Mouse (Mus musculus) hindbrain, postnatal 0 days (tissue): Measurements from ENCODE around the gene Rsph14. TPM values are rescaled to one million over a fixed set of nuclear protein-coding genes. Genes with fewer than 3 reads are reported as not detected.

Experiments
- ATAC-seq: fragments of 200-750 bp; cut with Nextera tagmentation; 2 replicates; pipeline ENCODE4 v1.8.0; 2017; ENCODE audit warnings: mild to moderate bottlenecking, moderate TSS enrichment, moderate library complexity
- DNase-seq: peaks from one replicate; pipeline ENCODE4 v3.0.0-alpha.2; 2015; ENCODE audit warnings: low spot score
- H3K27ac ChIP-seq: fragments of 300-500 bp; sonication (generic); 2 replicates; pipeline ENCODE4 v1.5.1; 2014; ENCODE audit warnings: mild to moderate bottlenecking
- H3K27me3 ChIP-seq: fragments of 300-500 bp; sonication (generic); 2 replicates; pipeline ENCODE4 v1.6.1; 2014; ENCODE audit warnings: low read length, mixed read lengths; ENCODE audit not compliant: insufficient read depth
- H3K36me3 ChIP-seq: fragments of 300-500 bp; sonication (generic); 2 replicates; pipeline ENCODE4 v1.6.1; 2014; ENCODE audit warnings: low read length, mixed read lengths; ENCODE audit not compliant: insufficient read depth
- H3K4me1 ChIP-seq: fragments of 300-500 bp; sonication (generic); 2 replicates; pipeline ENCODE4 v1.6.1; 2014; ENCODE audit warnings: antibody characterized with exemption, low read length, mixed read lengths; ENCODE audit not compliant: insufficient read depth
- H3K4me2 ChIP-seq: fragments of 300-500 bp; sonication (generic); 2 replicates; pipeline ENCODE4 v1.6.1; 2014; ENCODE audit warnings: low read depth, mild to moderate bottlenecking, low read length, moderate library complexity, mixed read lengths
- H3K4me3 ChIP-seq: fragments of 300-500 bp; sonication (generic); 2 replicates; pipeline ENCODE4 v1.5.1; 2014; ENCODE audit warnings: low read length
- H3K9ac ChIP-seq: fragments of 300-500 bp; sonication (generic); replicated peaks from 2 replicates; pipeline ENCODE4 v1.6.1; 2014; ENCODE audit warnings: mild to moderate bottlenecking, low read length, moderate library complexity, mixed read lengths
- H3K9me3 ChIP-seq: fragments of 300-500 bp; sonication (generic); 2 replicates; pipeline ENCODE4 v1.6.1; 2016; ENCODE audit warnings: low read length, mixed read lengths
- CTCF ChIP-seq: IDR thresholded peaks from 2 replicates; pipeline ENCODE4 v1.5.1; 2016; ENCODE audit warnings: antibody characterized with exemption, control low read depth, low read depth
- WGBS: fragments of 180-500 bp; shearing (Covaris S2); extraction: QIAGEN DNeasy Blood & Tissue Kit; methylation state at CpG from one replicate; pipeline ENCODE4 v1.1.7; 2014; 5-methylcytosine and 5-hydroxymethylcytosine counted together
- polyA plus RNA-seq: library from polyadenylated mRNA; unstranded; fragments of >200 nt; fragmentation: Nextera tagmentation; extraction: Ambion mirVana; gene quantifications from 2 replicates; pipeline ENCODE4 v1.2.1, GENCODE M21; 2015
- total RNA-seq: library from RNA; depleted of rRNA; stranded (reverse); fragments of >200 nt; gene quantifications from 2 replicates; pipeline ENCODE4 v1.2.3, GENCODE M21; 2014

Rsph14 gene
- total and polyA plus RNA-seq, 2 experiments from 2014 or later = 0.46 to 1.7 TPM

DNA sequence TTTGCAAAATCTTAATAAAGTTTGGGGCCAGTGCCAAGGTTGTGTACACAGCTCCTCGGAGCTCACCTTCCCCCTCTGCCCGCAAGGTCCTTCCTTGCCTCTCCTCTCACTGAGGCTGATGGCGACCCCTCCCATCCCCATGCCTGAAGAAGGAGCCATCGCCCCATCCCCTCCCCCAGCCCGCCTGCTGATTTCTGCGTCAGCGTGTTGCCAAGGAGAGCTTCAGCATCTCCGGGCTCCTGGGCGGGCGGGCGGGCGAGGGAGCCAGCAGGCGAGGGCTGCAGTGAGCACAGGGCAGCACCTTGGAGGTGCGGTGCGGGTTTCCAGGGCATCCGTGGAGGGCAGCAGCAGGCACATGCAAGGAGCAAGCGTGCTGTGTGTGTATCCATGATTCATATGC is 37.0 kb downstream of the Rsph14 start:
- peak; percentile 25; the same call in 1 of the 2 replicates for ATAC-seq
- H3K4me3 ChIP-seq = no peak overlapping the region

GRCm38 (mm10) chr10:74994863-74995262 is 37.5 kb downstream of the Rsph14 start:
- H3K9ac ChIP-seq = no peak overlapping the region
- ATAC-seq (no peak), DNase-seq (peak; percentile 29)
- H3K4me1 ChIP-seq = peaks cover 16% of the 10 kb centered on the region
- peaks cover 16% of the 10 kb centered on the region; the same call in 1 of the 2 replicates for H3K36me3 ChIP-seq
- 4% methylated on average over 5 of the region's 5 CpGs for WGBS
- H3K9me3 ChIP-seq = no peaks in the 10 kb centered on the region
- H3K4me3 ChIP-seq = no peak overlapping the region
- H3K4me2 ChIP-seq = peak overlapping the region; percentile 45; the same call in 1 of the 2 replicates
- no peak for TF ChIP-seq CTCF
- H3K27me3 ChIP-seq = no peaks in the 10 kb centered on the region
- no peak overlapping the region for H3K27ac ChIP-seq

More for the DNA sequence above, 37.0 kb downstream of the Rsph14 start:
- peaks cover 16% of the 10 kb centered on the region for H3K4me1 ChIP-seq
- H3K36me3 ChIP-seq = peaks cover 16% of the 10 kb centered on the region; the same call in 1 of the 2 replicates
- H3K4me2 ChIP-seq = peak overlapping the region; percentile 45
- no peaks in the 10 kb centered on the region for H3K9me3 ChIP-seq
- no peaks in the 10 kb centered on the region for H3K27me3 ChIP-seq
- 5% methylated on average over 17 of the region's 17 CpGs for WGBS
- TF ChIP-seq CTCF = no peak
- 0 out of 2 replicates have a peak overlapping the region, but pooled peaks have one; percentile 38 for H3K27ac ChIP-seq
- no peak overlapping the region for H3K9ac ChIP-seq
- DNase-seq = peak; percentile 56

DNA sequence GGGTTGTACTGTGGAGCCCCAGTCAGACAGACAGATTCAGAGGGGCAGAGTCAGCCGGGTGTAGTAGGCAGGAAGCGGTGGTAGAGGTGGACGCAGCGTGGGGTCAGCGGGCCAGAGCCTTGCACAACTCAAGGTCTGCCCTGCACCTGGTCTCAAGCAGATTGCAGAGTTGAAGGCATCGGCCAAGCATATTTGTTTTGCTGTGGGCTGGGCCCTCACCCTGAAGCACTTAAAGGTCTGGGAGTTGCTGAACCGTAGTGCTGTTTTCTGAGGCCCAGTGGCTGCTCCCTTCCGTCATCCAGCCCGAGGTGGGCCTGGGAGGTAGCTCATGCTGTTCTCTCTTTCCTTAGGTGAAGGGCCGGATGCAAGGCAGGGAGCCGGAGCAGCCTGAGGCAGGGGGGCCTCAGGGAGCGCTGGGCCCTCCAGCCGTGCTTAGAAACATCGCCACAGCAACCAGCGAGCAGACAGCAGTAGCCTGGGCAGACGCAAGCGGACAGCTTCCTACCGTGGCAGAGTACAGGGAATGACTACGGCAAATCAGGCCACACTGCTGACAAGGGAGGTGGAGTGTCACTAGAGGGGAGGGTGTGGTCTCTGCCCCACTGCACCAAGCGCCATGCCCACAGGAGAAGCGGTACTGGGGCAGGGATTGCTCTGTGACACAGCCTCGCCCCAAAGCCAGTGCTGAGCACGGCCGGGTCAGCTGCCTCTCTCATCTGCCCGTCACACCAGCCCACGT is 41.6 kb downstream of the Rsph14 start:
- ATAC-seq = 0 out of 2 replicates have a peak, but pooled peaks have one; percentile 18
- TF ChIP-seq CTCF = no peak
- no peak for DNase-seq
- Histone ChIP-seq H3K36me3 (peaks cover 16% of the 10 kb centered on the region; the same call in 1 of the 2 replicates), H3K27me3 (no peaks in the 10 kb centered on the region), H3K27ac (no peak overlapping the region), H3K4me1 (peaks cover 11% of the 10 kb centered on the region), H3K4me2 (no peak overlapping the region), H3K9me3 (no peaks in the 10 kb centered on the region), H3K4me3 (no peak overlapping the region), H3K9ac (no peak overlapping the region)
- 40% methylated on average over 26 of the region's 26 CpGs for WGBS

GRCm38 (mm10) chr10:74989814-74990213 is 42.6 kb downstream of the Rsph14 start:
- Histone ChIP-seq H3K27me3 (no peaks in the 10 kb centered on the region), H3K4me2 (no peak overlapping the region), H3K4me3 (no peak overlapping the region), H3K9ac (no peak overlapping the region), H3K4me1 (peaks cover 2% of the 10 kb centered on the region; the same call in 1 of the 2 replicates), H3K36me3 (peaks cover 16% of the 10 kb centered on the region; the same call in 1 of the 2 replicates), H3K27ac (no peak overlapping the region), H3K9me3 (no peaks in the 10 kb centered on the region)
- WGBS = 74% methylated on average over 4 of the region's 4 CpGs
- peak; percentile 40; the same call in 1 of the 2 replicates for TF ChIP-seq CTCF
- ATAC-seq (no peak), DNase-seq (no peak)

GRCm38 (mm10) chr10:74987698-74988470 is 44.5 kb downstream of the Rsph14 start:
- H3K4me2 ChIP-seq = no peak overlapping the region
- H3K4me3 ChIP-seq = no peak overlapping the region
- no peaks in the 10 kb centered on the region for H3K4me1 ChIP-seq
- 75% methylated on average over 14 of the region's 14 CpGs for WGBS
- H3K27me3 ChIP-seq = no peaks in the 10 kb centered on the region
- peak; percentile 48; the same call in 1 of the 2 replicates for ATAC-seq
- no peak for DNase-seq
- no peaks in the 10 kb centered on the region for H3K9me3 ChIP-seq
- no peak overlapping the region for H3K27ac ChIP-seq
- H3K36me3 ChIP-seq = peaks cover 16% of the 10 kb centered on the region; the same call in 1 of the 2 replicates
- H3K9ac ChIP-seq = no peak overlapping the region
- TF ChIP-seq CTCF = no peak

DNA sequence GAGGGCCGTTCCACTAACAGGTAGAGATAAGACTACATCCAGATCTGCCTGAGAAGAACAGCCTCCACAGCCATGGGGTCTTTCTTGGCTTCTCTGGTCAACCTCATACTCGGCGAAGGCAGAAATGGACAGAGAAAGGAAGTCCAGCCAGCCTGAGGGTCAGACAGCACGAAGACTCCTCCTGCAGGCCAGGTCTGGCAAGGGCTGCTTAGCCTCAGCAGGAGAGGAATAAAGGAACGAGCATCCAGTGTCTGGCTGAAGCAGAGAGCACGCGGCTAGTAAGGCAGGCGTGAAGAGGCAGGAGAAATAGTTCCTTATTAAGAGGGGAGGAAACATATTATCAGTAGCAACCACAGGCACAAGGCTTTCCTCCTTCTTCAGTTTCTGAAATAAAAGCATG is 49.2 kb downstream of the Rsph14 start:
- ATAC-seq (no peak), DNase-seq (no peak)
- H3K4me3 ChIP-seq = no peak overlapping the region
- H3K27me3 ChIP-seq = no peaks in the 10 kb centered on the region
- no peak overlapping the region for H3K4me2 ChIP-seq
- no peak overlapping the region for H3K27ac ChIP-seq
- no peaks in the 10 kb centered on the region for H3K4me1 ChIP-seq
- TF ChIP-seq CTCF = peak; percentile 27; the same call in 1 of the 2 replicates
- no peak overlapping the region for H3K9ac ChIP-seq
- no peaks in the 10 kb centered on the region for H3K36me3 ChIP-seq
- H3K9me3 ChIP-seq = no peaks in the 10 kb centered on the region
- WGBS = 68% methylated on average over 8 of the region's 8 CpGs
